Mouse (Mus musculus): ENCODE measurements around the gene Rptor. TPM values are rescaled to one million over a fixed set of nuclear protein-coding genes. Genes with fewer than 3 reads are reported as not detected.

Rptor gene
- total and polyA plus RNA-seq, 3 experiments, result 19.7 to 32.4 (median 32.1) TPM

DNA sequence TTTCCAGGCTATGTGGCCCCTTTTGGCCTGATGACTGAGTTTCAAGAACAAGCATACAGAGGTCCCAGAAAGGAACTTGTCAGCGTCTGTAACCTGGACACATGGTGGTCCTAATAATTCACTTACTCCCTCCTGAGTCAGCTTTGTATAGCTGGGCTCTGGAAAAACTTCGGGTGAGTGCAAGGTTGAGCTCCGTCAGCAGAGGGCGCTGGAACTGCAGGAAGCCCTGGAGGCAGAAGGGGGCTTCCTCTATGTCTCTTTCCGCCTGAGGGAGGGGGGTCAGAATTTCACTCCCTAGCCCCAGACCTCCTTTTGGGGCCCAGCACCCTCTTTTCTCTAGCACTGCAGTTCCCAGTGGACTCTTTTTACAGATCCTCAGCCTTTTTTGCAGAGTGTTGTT is 306.7 kb downstream of the Rptor start:
- H3K27ac ChIP-seq, result no peak overlapping the region
- H3K4me1 ChIP-seq (ENCODE audit: control insufficient read depth, insufficient read depth, low read length), result peaks cover 5% of the 10 kb centered on the region
- H3K4me3 ChIP-seq, result no peak overlapping the region
- intact Hi-C loops (cut with DNase I), result loop anchor here (1.0 kb wide), 1 partner anchor 82 kb away; no protein-coding TSS in a partner anchor
- H3K36me3 ChIP-seq (ENCODE audit: control insufficient read depth, insufficient read depth, low read length), result no peaks in the 10 kb centered on the region
- TF ChIP-seq CTCF (IDR thresholded peaks at IDR 0.05) (peak; percentile 93), EP300 (IDR thresholded peaks at IDR 0.05; ENCODE audit: insufficient read depth, low read depth, low read length) (peak; percentile 82), POLR2A (IDR thresholded peaks at IDR 0.05; ENCODE audit: insufficient read depth, low read depth, low read length) (no peak)
- WGBS, result 0% methylated on average over 5 of the region's 5 CpGs
- no peak overlapping the region for H3K9ac ChIP-seq (ENCODE audit: low read depth, low read length)
- peak; percentile 45 to 85 for DNase-seq
- no peaks in the 10 kb centered on the region for H3K79me2 ChIP-seq (replicated peaks; ENCODE audit: control insufficient read depth, insufficient read depth, low read length)
- no peaks in the 10 kb centered on the region for H3K27me3 ChIP-seq (ENCODE audit: control insufficient read depth, insufficient read depth, low read length)

DNA sequence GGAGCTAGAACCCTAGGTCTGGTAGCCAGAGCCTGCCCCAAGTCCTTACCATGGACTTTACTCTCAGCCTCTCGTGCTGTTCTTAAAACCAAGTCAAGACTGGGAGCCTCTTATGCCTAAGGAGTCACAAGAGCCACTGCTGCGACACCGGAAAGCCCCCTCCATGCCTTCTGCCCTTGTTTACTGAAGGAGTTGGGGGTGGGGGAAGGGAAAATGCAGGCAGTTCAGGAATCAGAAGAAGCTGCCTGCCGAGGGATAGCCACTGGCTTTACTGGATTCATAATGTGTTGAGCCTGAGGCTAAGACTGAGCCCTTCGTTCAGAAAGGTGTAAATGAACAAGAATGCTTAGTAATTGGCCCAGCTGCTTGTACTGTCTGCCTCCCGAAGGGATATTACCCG is 310.1 kb downstream of the Rptor start:
- intact Hi-C loops (cut with DNase I), result loop anchor here (2.0 kb wide), 1 partner anchor 22 kb away; no protein-coding TSS in a partner anchor
- peak overlapping the region; percentile 97 for H3K9ac ChIP-seq (ENCODE audit: low read depth, low read length)
- WGBS, result 21% methylated on average over 7 of the region's 7 CpGs
- peak overlapping the region; percentile 91 for H3K27ac ChIP-seq
- peak overlapping the region; percentile 95 for H3K4me3 ChIP-seq
- H3K4me1 ChIP-seq (ENCODE audit: control insufficient read depth, insufficient read depth, low read length), result peaks cover 14% of the 10 kb centered on the region
- no peaks in the 10 kb centered on the region for H3K27me3 ChIP-seq (ENCODE audit: control insufficient read depth, insufficient read depth, low read length)
- TF ChIP-seq POLR2A (IDR thresholded peaks at IDR 0.05; ENCODE audit: insufficient read depth, low read depth, low read length), result no peak
- no peaks in the 10 kb centered on the region for H3K36me3 ChIP-seq (ENCODE audit: control insufficient read depth, insufficient read depth, low read length)
- no peaks in the 10 kb centered on the region for H3K79me2 ChIP-seq (replicated peaks; ENCODE audit: control insufficient read depth, insufficient read depth, low read length)
- DNase-seq, result no peak

GRCm38 (mm10) chr11:119913291-119913934 is 310.7 kb downstream of the Rptor start, which contains the start of gene Chmp6:
TSS of gene Chmp6 (plus strand) at chr11:119913441.
- TF ChIP-seq CTCF (IDR thresholded peaks at IDR 0.05) (peak; percentile 23), POLR2A (IDR thresholded peaks at IDR 0.05; ENCODE audit: insufficient read depth, low read depth, low read length) (peak; percentile 62), EP300 (IDR thresholded peaks at IDR 0.05; ENCODE audit: insufficient read depth, low read depth, low read length) (peak; percentile 62; the same call in 1 of the 2 replicates)
- DNase-seq, result peak; percentile 92 to 99
- H3K4me1 ChIP-seq (ENCODE audit: control insufficient read depth, insufficient read depth, low read length), result peaks cover 14% of the 10 kb centered on the region
- no peaks in the 10 kb centered on the region for H3K36me3 ChIP-seq (ENCODE audit: control insufficient read depth, insufficient read depth, low read length)
- peak within 1 kb of the TSS; percentile 91 for H3K27ac ChIP-seq
- under 1% methylated on average over 48 of the region's 48 CpGs for WGBS
- H3K4me3 ChIP-seq, result peak within 1 kb of the TSS; percentile 95
- intact Hi-C loops (cut with DNase I), result loop anchor here (2.0 kb wide), 1 partner anchor 21 kb away; no protein-coding TSS in a partner anchor
- H3K9ac ChIP-seq (ENCODE audit: low read depth, low read length), result peak within 1 kb of the TSS; percentile 97
- H3K27me3 ChIP-seq (ENCODE audit: control insufficient read depth, insufficient read depth, low read length), result no peaks in the 10 kb centered on the region
- H3K79me2 ChIP-seq (replicated peaks; ENCODE audit: control insufficient read depth, insufficient read depth, low read length), result no peaks in the 10 kb centered on the region

DNA sequence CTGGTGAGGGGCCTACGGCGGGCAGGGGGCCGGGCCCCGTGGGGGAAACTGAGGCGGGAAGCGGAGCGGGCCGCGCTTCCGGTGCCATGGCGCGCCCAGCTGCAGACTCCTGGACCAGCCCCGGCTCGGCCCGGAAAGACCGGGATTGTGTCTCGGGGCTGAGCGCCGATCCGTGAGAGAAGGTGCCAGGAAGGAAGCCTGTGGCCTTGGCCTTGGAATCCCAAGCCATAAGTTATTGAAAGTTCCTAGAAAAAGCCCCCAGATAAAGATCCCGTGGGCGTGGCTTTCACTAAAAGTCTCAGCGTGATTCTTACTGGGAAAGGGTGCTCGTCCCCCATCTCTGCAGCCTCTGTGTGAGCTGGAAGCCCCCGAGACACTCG is 311.2 kb downstream of the Rptor start:
- no peak for DNase-seq
- Histone ChIP-seq H3K27ac (peak overlapping the region; percentile 91), H3K4me3 (peak overlapping the region; percentile 95), H3K9ac (ENCODE audit: low read depth, low read length) (peak overlapping the region; percentile 97), H3K4me1 (ENCODE audit: control insufficient read depth, insufficient read depth, low read length) (peaks cover 14% of the 10 kb centered on the region), H3K79me2 (replicated peaks; ENCODE audit: control insufficient read depth, insufficient read depth, low read length) (no peaks in the 10 kb centered on the region), H3K27me3 (ENCODE audit: control insufficient read depth, insufficient read depth, low read length) (no peaks in the 10 kb centered on the region), H3K36me3 (ENCODE audit: control insufficient read depth, insufficient read depth, low read length) (no peaks in the 10 kb centered on the region)
- WGBS, result 2% methylated on average over 26 of the region's 26 CpGs
- no peak for TF ChIP-seq EP300 (IDR thresholded peaks at IDR 0.05; ENCODE audit: insufficient read depth, low read depth, low read length)
- no peak for TF ChIP-seq CTCF (IDR thresholded peaks at IDR 0.05)
- TF ChIP-seq POLR2A (IDR thresholded peaks at IDR 0.05; ENCODE audit: insufficient read depth, low read depth, low read length), result no peak
- intact Hi-C loops (cut with DNase I), result loop anchor here (2.0 kb wide), 1 partner anchor 21 kb away; no protein-coding TSS in a partner anchor

GRCm38 (mm10) chr11:119914381-119914780 is 311.7 kb downstream of the Rptor start:
- peak overlapping the region; percentile 95 for H3K4me3 ChIP-seq
- peak overlapping the region; percentile 91 for H3K27ac ChIP-seq
- no peaks in the 10 kb centered on the region for H3K79me2 ChIP-seq (replicated peaks; ENCODE audit: control insufficient read depth, insufficient read depth, low read length)
- H3K36me3 ChIP-seq (ENCODE audit: control insufficient read depth, insufficient read depth, low read length), result no peaks in the 10 kb centered on the region
- no peak for DNase-seq
- intact Hi-C loops (cut with DNase I), result no loop called here
- H3K27me3 ChIP-seq (ENCODE audit: control insufficient read depth, insufficient read depth, low read length), result no peaks in the 10 kb centered on the region
- 7% methylated on average over 4 of the region's 4 CpGs for WGBS
- H3K9ac ChIP-seq (ENCODE audit: low read depth, low read length), result peak overlapping the region; percentile 97
- TF ChIP-seq EP300 (IDR thresholded peaks at IDR 0.05; ENCODE audit: insufficient read depth, low read depth, low read length), result no peak
- TF ChIP-seq CTCF (IDR thresholded peaks at IDR 0.05), result no peak
- peaks cover 14% of the 10 kb centered on the region for H3K4me1 ChIP-seq (ENCODE audit: control insufficient read depth, insufficient read depth, low read length)

DNA sequence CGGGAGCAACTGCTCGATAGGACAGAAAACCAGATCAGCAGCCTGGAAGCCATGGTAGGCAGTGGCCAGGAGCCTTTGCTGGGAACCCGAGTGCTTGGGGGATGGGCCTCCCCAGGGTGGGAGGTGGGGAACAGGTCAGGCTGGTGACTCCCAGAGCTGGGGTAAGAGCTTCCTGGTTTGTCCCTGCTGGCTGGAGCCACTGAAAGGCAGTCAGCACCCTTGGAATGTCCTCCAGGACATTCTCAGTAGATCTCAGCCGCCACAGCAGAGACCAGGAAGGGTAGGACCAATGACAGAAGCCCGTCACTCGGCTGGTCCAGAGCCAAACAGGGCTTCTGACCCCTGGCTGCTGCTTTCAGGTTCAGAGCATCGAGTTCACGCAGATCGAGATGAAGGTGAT is 313.0 kb downstream of the Rptor start:
- Histone ChIP-seq H3K27me3 (ENCODE audit: control insufficient read depth, insufficient read depth, low read length) (no peaks in the 10 kb centered on the region), H3K27ac (peak overlapping the region; percentile 57), H3K9ac (ENCODE audit: low read depth, low read length) (no peak overlapping the region), H3K79me2 (replicated peaks; ENCODE audit: control insufficient read depth, insufficient read depth, low read length) (no peaks in the 10 kb centered on the region), H3K36me3 (ENCODE audit: control insufficient read depth, insufficient read depth, low read length) (no peaks in the 10 kb centered on the region), H3K4me3 (no peak overlapping the region), H3K4me1 (ENCODE audit: control insufficient read depth, insufficient read depth, low read length) (peaks cover 14% of the 10 kb centered on the region)
- DNase-seq, result no peak
- WGBS, result 43% methylated on average over 9 of the region's 9 CpGs
- intact Hi-C loops (cut with DNase I), result no loop called here
- TF ChIP-seq EP300 (IDR thresholded peaks at IDR 0.05; ENCODE audit: insufficient read depth, low read depth, low read length) (no peak), POLR2A (IDR thresholded peaks at IDR 0.05; ENCODE audit: insufficient read depth, low read depth, low read length) (no peak), CTCF (IDR thresholded peaks at IDR 0.05) (no peak)

All from heart, adult 2 months (tissue).